Mouse (Mus musculus) WW6 (cell line): Measurements from ENCODE around the gene Snx11.
"Not testable (repeated sequence)": the region's sequence is repeated elsewhere in the genome, so short reads cannot be mapped to it uniquely, and the experiment has no call there.

Experiments
- DNase-seq: peaks from one replicate; pipeline ENCODE4 v3.0.0-alpha.2; 2013; ENCODE audit warnings: low read depth, low spot score

Gene Snx11

DNA sequence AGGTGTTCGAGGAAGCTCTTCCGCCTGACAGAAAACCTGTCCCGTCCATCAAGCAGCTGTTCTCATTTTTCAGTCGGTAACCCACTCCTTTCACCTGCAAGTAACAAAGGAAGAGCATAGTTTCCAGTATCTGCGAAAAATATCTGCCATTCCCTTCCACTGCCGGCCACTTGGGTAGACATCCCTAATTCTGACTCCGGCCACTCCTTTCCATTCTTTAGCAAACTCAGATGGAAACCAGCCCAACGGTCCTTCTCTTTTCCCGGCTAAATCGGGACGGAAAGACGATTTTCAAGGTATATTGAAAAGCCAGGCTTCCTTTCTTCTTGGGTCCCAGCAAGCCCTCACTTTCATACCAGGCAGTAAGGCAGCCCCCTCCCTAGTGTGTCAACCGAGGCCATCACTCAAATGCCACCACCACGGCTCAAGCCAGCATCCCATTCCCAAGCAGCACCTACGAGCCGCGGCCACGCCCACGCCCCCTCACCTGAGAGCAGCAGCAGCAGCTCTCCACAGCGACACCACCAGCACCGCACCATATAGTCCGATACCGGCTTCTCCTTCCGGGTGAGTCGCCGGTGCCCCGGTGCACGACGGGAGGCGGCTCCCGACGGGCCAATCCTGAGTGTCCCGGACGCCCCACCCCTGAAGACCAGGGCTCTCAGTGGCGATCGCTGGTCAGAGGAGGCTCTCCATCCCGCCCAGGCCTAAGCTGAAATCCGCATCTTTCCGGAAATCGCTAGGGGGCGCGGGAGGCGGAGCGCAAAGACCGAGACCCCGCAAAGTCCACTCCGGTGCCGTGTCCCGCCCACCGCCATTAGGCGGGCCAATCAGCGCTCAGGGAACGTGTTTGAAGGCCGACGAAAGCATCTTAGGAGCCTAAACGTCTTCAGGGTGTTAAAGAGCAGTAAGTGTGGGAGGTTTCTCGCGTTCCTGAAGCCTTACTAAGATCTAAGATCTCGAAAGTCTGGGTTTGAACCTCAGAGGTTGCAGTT lies at the start of gene Snx11:
Gene Snx11 (minus strand): TSS at position 592 of the 995 bp plus-strand sequence.
- DNase-seq = peak; percentile 100

DNA sequence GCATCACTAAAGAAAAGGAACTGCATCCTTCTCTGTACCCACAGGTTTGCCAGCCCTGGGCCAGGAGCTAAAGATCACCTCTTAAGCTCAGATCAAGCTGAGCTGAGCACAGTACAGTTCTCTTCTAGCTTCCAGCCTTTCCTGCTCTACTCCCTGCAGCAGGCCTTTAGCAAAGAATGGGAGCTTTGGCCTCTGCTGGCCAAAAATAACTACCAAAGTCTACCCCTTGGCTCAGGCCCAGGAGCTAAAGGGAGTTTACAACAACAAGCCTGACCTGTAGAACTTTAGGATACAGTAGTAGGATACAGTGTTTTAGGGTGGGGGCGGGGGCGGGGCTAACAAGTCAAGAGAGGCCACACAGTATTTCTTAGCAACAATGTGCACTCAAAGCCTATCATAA lies 49.1 kb upstream of the Snx11 start:
- DNase-seq = no peak

DNA sequence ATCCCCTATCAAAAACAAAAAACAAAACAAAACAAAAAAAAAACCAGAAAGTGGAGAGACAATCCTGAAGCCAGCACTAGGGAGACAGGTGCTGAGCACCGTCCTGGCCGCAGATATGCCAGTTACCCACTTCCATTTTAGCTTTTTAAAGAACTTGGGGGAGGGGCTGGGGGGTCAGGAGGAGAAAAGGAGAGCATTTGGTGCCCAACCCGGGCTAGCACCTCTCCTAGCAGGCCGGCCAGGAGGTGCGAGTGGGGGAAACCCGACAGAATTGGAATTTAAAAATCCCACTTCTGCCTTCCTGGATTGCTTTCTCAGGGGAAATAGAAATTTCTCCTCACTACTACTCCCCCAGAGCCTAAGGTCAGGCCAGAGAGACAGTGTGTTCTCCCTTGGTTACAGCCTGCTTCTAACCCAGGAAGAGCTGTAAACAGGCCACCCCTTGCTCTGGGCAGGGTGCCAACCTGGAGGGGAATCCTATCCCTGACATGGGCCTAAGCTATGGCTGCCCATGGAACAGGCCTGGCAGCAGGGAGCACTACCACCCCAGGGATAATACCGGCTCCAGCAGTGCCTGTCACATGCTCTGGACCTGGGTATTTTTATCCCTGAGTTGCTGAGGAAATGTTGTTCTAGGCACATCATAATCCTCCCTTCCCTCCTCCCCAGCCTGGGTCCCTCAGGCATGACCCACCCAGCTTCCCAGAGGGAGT lies 47.6 kb upstream of the Snx11 start:
- DNase-seq = no peak

DNA sequence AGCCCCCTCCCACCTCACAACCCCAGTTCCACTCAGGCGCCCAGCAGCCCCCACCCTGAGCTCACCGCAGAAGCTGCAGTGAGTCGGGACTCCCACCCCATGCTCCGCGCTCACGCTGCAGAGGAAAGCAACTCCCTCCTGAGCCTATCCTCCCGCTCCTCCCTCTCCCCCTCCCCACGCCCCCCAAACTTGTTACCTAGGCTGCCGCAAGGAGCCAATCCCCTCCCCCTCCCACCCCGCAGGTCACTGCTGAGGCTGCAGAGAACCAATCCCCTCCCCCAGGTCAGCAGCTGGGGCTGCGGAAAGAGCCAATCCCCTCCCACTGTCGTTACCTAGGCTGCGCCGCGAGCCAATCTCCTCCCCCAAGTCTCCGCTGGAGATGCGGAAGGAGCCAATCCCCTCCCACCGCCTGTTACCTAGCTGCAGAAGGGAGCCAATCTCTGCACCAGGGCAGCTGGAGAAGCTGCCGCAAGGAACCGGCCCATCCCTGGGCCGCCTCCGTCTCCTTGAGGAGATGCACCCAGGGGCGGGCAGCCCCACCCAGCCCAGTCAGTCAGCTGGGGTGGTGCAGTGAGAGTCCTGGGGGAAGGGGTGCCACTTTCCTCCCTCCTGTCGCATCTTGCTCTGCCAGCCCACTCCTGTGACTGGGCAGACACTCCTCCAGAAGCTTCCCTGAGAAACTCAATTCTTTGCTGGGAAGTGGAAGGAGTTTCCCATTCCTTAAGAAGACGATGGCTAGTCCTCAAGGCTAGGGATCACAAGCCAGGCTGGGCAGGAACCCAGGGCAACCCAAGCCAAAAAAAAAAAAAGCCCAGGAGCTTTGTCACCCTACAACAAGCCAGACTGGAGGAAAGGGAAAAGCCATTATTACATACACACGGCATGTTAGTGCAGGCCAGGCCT lies 46.8 kb upstream of the Snx11 start:
- peak; percentile 100 for DNase-seq

DNA sequence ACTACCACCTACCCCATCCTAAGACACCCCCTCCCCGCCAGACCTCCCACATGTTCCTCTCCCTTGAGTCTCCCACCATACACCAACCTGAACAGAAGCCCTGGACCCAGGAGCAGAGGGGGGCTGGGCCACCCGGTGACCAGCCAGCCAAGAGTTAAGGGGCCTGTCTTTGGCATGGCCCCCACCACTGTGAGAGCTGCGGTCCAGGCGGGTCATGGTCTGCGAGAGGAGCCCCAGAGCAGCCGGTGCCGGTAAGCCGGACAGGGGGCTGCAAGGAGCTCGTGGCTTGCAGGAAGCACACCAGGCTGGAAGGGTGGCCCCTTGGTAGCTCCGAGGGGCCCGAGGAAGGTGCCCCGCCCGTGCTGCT lies 46.1 kb upstream of the Snx11 start:
- no peak for DNase-seq

DNA sequence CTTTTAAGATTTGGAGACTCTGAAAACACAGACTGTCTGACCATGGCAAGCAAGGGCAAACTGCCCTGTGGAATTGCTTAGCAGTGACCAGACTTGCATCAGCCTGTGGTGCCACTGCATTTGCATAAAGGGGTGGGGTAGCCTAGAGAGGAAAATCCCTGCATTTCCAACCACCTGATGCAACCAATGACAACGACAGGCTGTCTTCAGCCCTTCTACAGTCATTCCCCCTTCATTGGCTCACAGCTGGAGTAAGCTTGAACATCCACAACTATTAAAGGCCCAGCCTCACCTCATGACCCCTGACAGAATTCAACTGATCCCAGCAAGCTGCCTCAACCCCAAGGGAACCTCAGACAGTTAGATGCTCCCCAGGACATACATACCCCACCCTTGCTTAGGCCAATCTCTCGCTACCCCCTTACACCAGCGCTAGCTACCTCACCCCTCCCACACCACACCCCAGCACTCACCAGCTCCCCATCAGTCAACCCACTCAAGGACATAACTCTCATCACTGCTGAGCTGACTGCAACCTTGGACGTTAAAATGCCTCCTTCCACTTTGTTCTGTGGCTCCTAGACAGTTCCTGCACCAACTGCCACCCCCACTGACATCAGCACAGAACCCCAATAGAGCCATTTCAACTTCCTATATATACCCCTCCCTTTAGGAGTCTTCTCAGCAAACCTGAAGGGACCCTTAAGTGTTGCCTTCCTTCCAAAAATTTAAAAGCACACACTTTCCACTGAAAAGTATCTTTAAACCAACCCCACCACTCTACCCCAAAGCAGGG lies 45.5 kb upstream of the Snx11 start:
- peak; percentile 69 for DNase-seq

DNA sequence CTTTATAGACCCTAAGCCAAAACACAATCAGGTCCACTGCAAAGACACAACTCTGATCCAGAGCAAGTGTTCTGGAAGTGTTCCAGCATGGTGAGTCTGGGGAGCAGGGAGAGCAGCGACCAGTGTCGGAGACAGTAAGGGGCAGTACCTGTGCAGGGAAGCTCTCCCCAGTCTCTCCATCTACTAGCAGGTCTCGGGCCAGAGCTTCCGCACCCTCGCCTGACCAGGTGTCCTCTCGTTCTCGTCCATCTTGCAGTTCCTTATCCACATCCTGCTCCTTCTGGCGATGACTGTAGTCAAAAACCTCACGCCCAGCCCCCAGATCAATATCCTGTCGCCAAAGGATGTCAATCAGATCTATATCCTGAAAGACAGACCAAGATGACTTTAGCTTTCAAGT lies 44.6 kb upstream of the Snx11 start:
- no peak for DNase-seq

DNA sequence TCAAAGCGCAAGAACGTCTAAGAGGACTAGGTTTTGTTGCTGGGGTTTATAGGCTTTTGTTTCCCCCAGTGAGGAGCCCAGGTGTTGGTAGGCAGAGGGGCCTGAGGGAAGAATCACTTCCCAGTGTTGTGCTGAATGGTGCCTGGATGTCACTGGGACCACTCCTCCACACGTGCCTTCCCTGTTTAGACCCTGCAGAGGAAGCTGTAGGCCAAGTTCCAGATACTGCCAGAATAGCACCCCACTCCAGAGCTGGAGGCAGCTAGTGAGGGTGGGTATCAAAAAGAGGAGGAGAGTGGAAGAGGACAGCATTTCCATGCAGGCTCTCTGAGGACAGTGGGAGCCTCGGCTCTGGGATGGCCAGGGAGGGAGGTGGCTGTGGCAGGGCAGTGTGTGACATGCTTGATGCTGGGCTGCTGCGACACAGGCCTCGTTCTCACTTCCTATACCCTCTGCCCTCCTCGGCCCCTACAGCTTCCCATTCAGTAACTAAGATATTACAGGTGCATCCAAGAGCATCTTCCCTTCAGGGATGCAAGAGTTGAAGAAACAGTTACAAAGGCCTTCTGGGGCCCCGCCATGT lies 40.9 kb upstream of the Snx11 start:
- DNase-seq = no peak

DNA sequence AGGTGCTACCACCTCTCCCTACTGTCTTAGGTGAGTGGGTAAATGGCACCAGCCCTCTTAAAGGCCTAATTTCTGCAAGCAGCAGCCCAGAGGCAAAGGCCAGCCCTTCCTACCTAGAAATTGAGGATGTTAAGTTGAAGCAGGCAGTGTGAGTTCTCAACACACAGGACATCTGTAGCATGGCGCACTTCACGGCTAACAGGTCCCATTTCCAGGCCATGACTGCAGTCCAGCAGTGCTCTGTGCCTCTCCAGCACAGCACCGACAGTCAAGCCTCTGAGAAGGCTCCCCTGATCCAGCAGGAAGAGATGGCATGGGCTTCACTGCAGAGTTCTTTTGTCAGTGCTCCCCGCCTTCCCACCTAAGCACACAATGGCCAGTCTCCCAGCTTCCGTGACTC lies 39.6 kb upstream of the Snx11 start:
- DNase-seq = no peak

DNA sequence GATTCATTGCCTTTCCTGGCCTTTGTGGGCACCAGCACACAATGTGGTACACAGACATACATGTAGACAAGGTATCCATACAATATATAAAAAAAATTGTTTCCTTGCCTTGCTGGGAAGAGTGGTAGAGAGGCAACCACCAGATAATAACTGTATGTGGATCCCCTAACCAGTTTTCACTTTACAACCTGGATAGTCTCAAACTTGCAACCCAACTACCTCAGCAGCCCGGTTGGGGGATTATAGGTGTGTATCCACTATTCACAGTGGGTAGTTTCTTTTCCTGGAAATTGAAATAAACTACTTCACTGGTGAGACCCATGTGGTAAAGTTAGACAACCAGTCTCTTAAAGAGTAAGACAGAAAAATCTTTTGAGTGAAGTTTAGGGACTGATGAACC lies 39.1 kb upstream of the Snx11 start:
- no peak for DNase-seq

DNA sequence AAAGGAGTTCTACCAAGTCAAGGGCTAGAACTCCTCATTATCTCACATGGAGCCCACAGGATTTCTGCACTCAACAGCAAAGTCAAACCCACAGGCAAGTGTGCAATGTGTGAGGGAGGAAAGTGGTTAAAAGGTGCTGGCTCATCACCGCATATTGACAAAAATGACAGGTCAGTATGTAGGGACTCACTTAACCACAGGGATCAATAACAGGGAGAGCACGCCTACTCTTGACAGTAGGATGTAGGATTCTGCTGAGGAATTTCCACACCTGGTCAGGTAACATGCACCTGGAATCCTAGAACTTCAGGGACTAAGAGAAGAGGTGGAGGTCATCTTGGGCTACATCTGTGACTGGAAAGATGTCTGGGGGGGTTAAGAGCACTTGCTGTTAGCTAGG lies 38.5 kb upstream of the Snx11 start:
- DNase-seq = no peak

DNA sequence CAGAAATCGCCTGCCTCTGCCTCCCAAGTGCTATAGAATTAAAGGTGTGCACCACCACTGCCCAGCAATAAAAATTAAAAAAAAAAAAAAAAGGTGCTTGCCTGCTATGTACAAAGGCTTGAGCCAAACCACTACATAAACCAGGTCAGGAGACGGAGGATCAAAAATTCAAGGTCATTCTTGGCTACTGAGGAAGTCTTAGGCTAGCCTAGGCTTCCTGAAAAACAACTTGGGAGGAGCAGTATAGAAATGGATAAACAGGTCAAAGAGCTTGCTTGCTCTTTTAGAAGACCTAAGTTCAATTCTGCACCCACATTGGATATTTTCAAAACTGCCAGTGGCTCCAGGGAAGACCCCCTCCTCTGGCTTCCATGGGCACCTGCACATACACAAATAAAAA lies 37.1 kb upstream of the Snx11 start:
- DNase-seq = no peak

DNA sequence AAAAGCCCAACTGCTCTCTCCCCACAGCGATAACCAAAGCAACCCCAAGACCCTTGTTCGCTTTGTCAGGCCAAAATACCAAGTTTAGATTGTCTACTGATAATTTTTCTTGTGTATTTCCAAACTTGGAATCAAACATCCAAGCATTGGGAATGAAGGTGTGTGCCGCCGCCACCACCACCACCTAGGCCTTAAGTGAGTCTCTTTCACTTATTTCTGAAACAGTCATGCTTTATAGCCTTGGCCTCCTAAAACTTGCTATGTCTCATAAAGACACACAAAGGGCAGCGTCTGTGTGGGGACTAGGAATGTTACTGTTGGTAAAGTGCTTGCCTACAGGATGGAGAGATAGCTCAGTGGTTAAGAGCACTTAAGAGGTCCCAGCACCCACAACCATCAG lies 36.6 kb upstream of the Snx11 start:
- DNase-seq = no peak

DNA sequence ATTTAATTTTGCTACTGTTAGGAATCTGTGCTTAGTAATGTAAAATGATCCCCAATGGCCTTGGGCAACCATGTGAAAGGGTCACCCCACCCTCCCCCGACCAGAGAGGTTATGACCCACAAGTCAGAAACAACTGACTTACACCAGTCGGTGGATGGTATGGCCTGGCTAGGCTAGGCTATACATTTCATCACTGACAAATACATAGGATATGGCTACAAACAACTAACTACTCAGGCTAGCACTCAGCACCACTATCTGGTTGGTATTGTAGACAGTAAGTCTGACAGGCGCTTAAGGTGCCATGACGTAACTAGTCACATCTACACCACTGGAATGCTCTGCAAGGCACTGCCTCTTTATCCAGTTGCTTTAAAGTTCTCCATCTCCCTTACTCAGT lies 36.1 kb upstream of the Snx11 start:
- DNase-seq = no peak

DNA sequence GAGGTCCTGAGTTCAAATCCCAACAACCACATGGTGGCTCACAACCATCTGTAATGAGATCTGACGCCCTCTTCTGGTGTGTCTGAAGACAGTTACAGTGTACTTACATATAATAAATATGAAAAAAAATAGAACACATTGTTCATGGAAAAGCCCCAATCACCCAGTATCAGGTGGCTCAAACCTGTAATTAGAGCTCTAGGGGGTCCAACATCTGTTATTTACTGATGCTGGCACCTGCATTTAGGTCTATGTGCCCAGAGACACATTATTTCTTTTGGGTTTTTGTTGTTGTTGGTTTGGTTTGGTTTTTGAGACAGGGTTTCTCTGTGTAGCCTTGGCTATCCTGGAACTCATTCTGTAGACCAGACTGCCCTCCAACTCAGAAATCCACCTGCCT lies 33.8 kb upstream of the Snx11 start:
- DNase-seq = not testable (repeated sequence)

DNA sequence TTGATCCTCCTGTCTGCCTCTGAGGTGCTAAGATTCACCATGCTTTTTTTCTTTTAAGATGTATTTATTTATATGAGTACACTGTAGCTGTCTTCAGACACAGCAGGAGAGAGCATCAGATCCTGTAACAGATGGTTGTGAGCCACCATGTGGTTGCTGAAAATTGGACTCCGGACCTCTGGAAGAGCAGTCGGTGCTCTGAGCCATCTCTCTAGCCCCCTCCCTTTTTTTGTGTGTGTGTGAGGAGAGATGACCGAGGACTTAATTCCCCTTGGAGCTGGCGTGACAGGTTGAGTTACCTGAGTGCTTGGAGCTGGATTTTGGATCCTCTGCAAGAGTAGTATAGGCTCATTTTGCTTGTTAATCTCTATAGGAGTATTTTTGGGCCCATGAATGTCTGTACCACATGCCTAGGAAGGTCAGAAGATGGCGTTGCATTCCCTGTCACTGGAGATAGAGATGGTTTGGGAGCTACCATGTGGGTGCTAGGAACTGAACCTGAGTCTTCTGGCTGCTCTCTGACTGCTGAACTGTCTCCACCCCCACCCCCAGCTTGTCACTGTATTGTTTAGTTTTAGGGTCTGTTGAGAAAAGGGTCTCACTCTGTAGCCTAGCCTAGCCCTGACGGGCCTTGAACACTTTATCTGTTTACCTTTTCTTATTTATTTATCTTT lies 32.3 kb upstream of the Snx11 start:
- DNase-seq = no peak

DNA sequence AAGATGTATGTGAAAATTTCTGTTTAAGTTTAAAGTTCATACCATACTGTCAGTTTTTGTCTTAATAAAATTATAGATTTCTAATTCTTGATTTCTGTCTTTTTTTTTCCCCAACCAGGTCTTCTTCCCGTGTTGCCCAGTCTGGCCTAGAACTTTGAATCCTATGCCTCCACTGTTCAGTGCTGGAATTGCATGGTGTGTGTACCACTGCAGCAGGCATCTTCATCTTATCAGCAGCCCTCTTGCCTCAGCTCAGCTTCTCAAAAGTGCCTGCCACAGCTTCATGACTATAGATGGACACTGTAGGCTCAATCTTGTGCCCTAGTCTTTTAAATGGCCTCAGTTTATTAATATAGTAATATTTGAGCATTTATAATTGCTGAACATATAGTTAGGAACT lies 30.7 kb upstream of the Snx11 start:
- no peak for DNase-seq

DNA sequence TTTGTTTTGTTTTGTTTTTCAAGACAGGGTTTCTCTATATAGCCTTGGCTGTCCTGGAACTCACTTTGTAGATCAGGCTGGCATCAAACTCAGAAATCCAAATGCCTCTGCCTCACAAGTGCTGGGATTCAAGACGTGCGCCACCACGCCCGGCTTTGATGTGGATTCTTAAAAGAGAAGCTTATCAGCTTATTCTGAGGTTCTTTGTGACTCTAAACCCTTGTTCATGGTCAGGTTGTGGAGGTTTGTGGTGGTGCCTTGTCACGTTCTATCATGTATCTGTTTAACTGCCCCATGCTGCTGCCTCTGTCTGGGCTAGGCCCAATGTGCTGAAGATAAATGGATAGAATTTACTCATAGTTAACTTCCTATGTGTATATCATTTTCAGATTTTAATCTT lies 28.2 kb upstream of the Snx11 start:
- no peak for DNase-seq

DNA sequence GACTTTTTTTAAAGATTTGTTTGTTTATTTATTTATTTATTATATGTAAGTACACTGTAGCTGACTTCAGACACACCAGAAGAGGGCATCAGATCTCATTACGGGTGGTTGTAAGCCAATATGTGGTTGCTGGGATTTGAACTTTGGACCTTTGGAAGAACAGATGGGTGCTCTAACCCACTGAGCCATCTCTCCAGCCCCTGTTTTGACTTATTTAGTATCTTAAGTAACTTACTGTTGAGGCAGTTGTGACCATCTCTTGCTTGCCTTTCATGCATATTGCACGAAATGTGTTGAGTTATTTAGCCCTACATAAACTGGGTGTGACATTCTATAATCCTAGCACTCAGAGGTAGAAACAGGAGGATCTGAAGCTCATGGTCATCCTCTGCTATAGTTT lies 22.2 kb upstream of the Snx11 start:
- no peak for DNase-seq

DNA sequence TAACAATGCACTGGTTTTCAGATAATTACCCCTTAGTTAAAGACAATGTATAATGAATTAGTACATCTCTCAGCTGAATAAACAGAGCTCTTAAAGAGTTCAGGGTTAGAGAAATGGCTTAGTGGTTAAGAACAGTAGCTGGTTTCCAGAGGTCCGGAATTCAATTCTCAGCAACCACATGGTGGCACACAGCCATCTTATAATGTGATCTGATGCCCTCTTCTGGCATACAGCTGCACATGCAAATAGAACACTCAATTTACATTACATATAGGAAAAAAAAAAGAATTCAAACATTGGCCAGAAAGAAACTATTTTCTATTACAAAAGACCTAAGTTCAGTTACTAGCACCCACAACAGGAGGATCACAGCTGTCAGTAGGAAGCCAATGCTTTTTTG lies 19.2 kb upstream of the Snx11 start:
- DNase-seq = no peak
